Mouse (Mus musculus) frontal cortex, postnatal 10 days (tissue): ENCODE data around the gene Rpl10-ps3.

Experiments
- DNase-seq, 2 experiments: peaks; one replicate each; pipeline ENCODE4 v3.0.0; 2022; ENCODE audit warnings: low spot score in 2 of 2, mixed read lengths in 1 of 2

Rpl10-ps3 gene

DNA sequence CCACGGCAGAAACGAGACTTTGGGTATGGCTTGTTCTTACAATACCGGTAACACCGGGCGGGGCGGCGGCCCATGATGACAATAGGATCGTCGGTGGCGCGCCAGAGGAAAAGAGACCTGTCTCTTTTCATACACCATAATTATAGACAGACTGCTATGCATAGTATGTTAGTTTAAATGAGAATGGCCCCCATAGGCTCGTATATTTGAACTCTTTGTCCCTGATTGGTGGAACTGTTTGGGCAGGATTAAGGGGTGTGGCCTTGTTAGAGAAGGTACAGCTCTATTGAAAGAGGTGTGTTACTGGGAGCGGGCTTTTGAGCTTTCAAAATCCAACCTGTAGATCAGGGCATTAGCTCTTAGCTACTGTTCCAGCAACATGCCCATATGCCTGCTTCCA, at the start of gene Rpl10-ps3:
Gene Rpl10-ps3 (minus strand): TSS at position 101 of the 400 bp plus-strand sequence.
- no peak for DNase-seq

DNA sequence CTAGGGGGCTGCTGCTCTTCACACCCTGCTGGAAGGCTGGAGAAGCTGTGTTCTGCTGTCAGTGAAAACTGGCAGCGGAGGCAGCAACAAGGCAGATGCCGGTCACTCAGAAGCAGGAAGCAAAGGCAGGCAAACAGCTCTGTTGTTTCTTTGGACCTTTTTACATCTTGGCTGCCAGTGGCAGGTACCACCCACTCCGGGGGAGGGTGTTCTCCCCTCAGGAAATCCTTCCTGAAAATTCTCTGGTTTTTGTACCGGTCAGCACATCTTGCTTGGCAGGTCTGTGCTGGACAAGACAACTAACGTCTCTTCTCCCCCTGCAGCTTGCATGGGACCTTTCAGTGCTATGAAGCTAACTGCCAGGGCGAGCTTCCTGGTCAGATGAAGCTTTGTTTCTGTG, 30.8 kb upstream of the Rpl10-ps3 start:
- DNase-seq: no peak

DNA sequence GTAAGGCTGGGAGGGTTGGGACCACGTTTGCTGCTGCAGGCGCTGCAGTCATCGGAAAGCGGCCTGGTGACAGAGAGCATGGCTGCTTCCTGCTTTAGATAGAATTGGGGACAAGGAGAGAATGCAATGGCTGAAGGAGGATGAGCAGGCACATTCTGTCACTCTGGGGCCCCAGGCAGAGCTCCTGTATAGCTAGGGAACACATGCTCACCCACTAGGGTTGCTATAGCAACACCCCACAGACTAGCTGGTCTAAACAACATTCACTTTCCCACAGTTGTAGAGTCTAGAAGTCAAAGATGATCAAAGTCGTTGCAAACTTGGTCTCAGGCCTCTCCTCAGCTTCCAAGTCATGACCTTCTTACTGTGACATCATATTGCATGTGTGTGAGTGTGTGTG, 29.9 kb upstream of the Rpl10-ps3 start:
- DNase-seq: peak; percentile 16 to 30

DNA sequence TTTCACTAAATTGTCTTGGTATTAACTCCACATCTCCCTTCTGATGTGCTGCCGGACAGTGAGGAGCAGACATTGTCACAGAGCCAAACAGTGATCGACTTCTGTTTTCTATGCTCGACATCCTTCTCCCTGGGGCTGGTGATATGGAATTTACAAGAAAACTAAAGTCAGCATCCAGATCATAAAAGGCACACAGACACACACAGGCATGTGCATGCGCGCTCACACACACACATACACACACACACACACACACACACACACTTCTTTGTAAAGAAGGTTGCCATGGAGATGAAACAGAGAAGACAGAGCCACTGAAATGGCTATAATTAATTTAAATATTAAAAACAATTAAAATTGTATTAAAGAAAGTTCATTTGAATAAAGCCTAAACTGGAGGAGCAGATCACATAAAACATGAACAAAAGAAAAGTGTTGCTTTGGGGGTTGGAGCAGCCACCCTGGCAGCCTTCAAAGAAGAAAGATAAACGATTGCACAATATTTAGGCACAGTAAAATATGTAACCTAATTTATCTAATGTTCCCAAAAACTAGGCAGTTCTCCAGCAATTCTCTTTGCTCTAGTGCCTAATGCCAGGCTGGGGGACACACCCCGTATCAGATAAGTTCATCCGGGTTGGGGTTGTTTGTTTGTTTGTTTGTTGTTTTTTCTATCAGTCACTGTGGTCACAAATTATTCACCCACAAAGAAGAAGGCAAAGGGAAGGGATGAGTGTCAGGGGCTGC, 24.0 kb upstream of the Rpl10-ps3 start:
- no peak for DNase-seq

DNA sequence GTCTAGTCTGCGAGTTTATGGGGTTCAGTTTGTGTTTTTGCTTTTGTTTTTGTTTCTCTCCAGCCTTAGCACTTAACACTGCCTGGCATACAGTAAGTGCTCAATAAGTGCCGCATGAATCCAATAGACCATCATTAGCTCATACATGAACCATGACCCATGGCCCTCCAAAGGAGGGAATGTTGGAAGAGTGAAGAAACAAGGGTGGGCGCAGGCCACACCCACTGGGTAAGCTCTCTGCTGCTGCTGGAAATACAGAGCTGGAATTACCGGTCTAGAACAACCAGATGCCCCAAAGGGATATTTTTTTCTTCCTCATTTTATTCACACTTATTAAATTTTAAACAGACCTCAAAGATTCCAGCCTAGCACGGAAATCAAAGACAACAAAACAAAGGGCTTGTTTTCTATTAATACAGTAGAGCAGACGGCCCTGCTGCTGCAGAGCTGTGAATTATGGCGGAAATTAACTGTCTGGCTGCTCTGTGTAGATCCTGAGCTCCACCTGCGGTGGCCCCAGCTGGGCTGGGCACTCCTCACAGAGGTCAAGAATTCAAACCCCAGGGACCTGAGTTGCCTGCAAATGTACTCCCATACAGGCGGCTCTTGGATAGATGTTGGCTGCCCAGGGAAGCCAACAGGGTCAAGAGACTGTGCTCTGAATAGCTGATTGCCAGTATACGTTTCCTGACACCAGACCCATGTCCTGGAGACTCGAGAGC, 20.5 kb upstream of the Rpl10-ps3 start:
- DNase-seq: no peak

DNA sequence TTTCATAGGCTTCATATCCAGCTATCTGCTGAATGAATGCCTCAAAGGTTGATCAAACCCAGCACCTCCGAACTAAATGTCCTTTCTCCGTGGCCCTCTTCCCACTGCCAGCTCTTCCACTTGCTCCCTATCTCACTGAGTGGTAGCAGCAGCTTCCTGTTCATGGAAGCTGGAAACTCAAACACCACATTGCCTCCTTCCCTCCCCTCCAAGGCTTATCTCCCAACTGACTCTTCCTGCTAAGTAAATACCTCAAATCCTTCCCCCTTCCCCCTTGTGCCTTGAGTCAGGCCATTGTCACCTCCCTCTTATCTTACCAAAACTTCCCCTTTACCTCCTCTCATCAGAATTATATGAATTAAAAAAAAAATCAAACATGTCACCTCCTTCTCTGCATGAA, 19.2 kb upstream of the Rpl10-ps3 start:
- DNase-seq: no peak

DNA sequence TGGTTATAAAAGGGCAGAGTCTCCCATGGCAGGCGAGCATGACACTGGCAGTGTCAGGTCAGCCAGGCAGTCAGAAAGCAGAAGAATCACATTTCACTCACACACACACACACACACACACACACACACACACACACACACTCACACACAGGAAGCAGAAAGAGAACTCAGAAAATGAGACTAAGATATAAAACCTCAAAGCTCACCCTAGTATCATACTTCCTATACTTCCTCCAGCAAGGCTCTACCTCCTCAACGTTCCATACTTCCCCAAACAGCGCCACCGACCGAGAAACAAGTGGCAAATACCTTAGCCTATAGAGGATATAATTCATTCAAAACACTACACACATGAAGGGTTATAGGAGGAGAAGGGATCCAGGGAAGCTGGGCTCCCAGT, 18.5 kb upstream of the Rpl10-ps3 start:
- DNase-seq: no peak

DNA sequence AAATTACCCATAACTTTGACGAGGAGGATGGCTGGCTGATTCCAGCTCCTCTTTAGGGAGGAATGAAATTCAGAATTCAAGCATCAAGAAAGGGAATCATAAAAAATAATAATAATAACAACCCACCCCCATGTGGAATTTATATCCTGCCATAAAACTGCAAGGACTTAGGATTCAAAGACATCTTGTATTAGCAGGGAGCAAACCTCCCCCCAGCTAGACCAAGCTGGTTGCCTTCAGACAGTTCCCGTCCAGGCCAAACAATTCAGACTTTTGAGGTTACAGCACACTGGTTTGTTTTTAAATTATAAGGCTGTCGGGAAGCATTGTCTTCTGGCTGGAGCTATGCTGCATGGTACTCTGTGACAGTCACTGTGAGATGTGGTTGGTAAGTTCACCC, 17.8 kb upstream of the Rpl10-ps3 start:
- DNase-seq: no peak

DNA sequence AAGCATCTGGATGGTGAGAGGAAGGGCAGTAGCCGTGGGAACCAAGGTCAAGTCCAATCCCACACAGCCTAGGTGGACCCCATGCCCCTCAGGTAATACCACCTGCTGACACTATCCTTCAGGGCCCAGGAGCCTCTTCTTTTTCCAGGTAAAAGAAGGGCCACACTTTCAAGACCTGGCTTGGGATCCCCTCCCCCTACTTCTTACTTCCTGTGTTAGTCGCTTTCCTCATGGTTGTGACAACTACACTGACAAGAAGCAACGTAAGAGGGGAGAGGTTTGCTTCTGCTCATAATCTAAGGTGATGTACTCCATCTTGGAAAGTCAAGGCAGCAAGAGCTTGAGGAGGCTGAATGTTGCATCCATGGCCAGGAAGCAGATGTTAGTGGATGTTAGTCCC, 15.6 kb upstream of the Rpl10-ps3 start:
- DNase-seq: no peak

DNA sequence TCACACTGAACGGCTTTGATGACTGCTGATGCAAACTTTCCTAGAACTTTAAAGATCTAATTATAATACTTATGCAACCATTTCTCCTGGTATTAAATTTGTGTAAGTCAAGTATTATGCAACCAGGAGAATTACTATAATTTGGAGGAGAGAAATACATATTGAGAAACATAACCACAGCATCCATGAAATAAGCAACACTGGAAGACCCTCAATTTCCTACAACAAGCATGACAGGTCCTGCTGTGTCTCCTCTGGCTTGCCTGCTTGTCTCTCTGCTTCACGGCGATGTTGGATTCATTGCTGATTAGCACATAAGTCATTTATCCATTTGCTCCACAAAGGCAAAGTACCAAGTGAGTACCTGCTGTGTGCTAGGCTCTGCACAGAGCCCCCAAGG, 12.6 kb upstream of the Rpl10-ps3 start:
- no peak for DNase-seq

DNA sequence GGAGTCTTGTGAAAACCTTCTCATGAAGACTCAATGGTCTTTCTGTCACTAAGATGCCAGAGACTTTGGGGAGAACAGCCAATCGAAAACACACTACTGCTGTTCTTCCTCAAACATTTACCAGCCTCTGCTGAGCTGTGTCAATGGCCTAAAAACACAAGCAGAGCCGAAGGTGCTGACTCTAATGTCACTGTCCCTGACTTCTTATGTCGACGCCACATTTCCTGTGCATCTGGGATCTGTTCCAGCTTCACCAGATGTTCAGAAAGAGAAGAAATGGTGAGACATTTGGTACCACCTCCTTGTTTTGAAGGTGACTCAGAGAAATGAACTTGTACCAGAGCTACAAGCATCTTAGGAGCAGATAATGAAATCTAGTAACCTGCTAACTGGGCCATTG, 7.0 kb upstream of the Rpl10-ps3 start:
- no peak for DNase-seq

DNA sequence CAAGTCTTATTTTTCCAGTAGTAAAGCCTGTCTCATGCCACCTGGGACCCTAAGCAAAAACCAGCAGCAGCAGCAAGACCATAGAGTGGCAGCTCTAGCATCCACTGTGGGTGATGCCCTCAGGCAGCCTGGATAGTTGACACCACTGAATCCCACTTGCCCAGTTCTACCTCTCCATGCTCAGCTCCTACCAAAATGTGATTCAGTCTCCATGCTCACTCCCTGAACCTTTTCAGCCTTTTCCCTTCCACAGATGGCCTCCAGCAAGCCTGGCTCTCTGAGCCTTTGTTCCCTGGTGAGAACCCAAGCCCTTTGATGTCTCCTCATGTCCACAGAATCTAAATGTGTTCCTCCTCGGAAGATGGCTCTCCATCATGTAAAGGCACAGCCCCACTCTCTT, 5.8 kb upstream of the Rpl10-ps3 start:
- DNase-seq: no peak

DNA sequence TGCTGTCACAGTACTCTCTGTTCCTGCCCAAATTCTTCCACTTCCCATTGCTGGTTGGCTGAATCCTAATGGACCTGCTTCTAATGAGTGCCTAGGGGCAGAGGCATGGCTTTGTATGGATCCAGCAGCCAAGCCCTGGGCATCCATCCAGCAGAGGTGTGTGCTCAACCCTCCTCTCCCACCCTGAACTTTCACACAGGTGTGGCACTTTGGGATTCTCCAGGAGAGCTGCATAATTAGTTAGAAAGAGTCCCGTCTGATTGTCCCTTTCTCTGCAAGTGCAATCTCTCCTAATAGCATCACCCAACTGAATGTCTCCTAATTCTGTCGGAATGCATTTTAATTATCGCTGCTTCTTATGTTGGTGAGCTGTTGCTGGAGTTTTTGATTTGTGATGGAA, 4.4 kb upstream of the Rpl10-ps3 start:
- DNase-seq: no peak

DNA sequence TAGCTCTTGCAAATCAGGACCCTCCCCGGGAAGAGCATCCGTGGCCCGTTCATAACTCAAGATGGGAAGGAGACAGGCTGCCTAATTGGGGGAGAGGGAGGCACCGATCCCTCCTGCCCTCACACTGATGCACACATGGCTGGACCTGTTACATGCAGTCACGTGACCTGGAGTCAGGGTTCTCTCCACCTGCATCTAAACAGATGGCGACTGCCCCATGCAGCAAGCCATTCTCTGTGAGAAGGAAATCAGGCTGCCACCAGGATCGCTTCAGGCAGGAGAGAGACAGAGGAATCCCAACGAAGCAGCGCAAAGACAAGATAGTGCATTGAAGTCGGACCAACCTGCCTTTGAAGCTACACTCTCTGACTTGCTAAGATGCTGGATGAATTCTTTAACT, 3.5 kb upstream of the Rpl10-ps3 start:
- no peak for DNase-seq

DNA sequence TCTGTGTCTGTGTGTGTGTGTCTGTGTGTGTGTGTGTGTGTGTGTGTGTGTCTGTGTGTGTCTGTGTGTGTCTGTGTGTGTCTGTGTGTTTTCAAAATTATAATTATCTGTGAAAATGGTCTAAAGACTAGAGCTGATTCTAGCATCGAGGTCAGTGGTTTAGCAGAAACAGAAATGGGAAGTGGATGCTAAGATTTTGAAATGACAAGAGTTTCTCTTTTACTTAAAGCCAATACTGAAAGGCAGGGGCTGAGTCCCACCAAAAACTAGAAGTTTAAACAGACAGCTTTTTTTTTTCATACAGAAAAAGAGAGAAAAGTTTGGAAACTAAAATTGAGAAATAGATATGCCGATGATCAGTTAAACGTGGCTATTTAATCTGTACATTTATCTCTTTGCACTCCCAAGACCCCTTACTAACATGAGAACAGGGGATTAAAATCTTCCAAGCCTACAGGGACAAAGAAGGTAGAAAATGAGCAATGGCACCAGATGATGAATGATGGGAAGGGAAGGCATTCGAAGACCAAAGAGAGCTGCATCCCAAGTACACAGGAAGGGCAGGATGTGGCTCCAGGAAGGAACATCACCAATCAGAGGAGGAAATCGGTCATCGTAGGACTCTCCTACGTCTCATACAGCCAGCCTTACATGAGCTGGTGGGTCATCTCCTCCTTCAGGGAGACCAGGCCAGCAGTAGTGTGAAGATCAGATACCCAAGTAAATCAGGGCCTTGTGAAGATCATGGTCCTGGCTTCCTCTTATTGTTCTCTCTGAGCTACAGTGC, 9.0 kb downstream of the Rpl10-ps3 start:
- no peak for DNase-seq

DNA sequence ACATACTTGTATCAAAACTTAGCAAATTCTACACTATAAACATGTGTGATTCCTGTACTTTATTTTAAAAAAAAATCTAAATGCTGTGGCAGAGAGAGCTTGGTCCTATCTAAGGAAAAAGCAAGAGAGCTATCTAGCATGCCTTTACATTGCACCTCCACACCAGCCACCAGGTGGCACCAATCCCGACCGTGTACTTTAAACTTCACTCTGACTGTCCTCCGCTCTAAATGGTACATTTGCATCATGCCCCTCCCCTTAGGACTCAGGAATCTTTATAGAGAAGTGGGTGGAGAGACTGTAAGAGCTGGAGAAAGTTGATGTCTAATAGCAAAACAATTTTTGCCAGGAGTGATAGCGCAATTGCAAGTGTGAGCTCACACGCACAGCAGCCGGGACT, 11.4 kb downstream of the Rpl10-ps3 start:
- DNase-seq: peak in 1 of 2 experiments; percentile 36

DNA sequence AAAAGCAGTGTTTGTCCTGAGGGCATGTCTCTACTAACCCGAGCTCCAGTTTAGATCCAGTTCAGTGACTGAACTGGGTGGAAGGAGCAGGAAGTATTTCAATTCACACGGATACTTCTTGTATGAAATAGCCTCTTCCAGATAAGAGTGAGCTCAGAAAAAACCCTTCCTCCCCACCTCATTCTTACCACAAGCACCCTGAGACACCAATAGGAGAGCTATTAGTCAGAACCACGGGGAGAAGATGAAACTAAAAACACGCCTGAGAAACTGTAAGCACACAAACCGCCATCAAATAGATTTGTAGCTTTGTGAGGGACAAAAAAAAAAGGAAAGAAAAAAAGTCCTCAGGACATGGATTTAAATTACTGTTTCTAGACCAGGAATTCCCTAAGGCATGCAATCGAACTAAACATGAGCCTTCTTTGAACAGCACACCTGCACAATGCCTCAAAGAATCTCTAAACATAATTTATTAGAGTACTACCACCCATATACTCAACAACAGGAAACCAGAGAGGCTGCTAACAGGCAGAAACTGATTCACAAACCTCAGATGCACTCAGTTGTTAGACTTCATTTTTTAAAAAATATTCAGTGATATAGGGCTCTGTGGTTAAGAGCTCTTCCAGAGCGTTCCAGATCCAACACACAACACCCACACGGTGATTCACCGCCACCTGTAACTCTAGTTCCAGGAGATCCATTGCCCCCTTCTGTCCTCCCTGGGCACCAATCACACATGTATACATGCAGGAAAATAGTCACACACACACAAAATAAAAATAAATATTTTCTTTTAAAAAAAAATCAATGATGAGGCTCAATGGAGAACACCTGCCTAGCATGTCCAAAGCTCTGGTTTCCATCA, 20.2 kb downstream of the Rpl10-ps3 start:
- DNase-seq: no peak

DNA sequence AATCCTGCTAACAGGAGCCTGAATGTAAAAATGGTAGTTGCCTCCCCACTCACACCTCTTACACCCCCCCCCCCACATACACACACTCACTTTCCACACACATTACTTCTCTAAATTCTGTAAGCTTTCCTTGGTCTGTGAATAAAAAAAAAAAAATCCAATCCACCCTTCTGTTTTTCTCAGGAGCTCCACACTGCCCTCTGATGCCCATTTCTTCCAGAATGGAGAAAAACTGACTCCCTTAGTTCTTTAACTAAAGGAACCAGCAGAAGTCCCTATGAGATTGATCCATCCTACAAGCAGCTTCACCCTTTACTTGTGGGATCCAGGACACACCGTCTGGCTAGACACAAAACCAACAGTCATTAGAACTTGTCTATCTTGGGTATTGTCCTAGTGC, 24.0 kb downstream of the Rpl10-ps3 start:
- no peak for DNase-seq

DNA sequence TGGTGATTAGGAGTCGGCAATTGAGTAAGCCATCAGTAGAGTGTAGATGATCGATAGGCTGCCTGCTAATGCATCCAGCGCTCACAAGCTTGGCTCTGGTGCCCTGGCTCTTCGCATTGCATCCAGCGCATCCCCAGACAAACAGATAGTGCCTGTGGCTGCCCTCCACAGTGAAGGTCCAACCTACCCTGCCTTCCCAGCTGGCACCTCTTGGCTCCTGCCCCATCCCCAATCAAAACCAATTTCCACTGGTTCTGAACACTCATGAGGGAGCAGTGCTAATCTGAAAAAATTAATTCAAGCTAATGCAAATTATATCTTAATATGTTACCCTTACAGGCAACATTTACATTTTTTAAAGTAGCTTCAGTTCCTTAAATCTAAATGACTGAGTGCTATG, 25.3 kb downstream of the Rpl10-ps3 start:
- DNase-seq: no peak

DNA sequence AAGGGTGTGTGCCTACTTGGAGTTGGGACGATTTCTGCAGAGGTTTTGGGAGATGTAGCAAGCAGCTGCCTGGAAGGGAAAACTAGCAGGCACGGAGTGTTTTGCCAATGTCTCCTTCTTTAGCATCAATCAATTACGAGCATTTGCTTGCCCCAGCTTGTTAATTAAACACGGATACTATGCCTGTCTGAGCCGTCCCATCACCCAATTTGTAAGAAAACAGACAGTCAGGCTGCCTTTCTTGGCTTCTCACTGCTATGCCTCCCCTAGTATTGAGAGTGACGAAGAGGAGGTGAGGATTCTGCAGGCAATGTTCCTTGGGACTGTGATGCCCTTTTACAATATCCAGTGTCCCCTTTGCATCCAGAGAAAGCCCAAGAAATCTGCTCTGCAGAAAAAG, 27.5 kb downstream of the Rpl10-ps3 start:
- no peak for DNase-seq

DNA sequence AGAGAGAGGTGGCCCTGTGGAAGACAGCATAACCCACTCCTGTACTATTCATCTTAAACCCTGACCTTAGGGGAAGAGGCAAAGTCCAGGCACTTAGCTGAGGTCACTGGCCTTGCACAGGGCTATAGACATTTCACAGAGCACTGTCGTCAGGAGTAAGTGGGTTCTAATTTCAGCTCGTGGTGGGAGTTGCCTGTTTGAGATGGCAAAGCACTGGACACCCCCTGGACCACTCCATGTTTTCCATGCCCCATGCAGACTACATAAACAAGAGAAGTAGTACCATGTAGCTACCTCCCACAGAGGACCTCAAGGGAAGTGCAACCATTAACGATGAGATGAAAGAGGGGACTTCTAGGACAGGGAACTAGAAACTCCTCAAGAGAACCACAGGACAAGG, 29.1 kb downstream of the Rpl10-ps3 start:
- no peak for DNase-seq
